Mouse (Mus musculus): Measurements from ENCODE around the gene Gm26620. TPM values are rescaled to one million over a fixed set of nuclear protein-coding genes. Genes with fewer than 3 reads are reported as not detected.

Gene Gm26620
- total RNA-seq, 2 experiments from 2014 or later: 0.45 to 0.58 TPM

GRCm38 (mm10) chr1:170875676-170876075, 9.2 kb upstream of the Gm26620 start:
- TF ChIP-seq CTCF (IDR thresholded peaks at IDR 0.05): no peak
- H3K4me3 ChIP-seq: no peak overlapping the region

GRCm38 (mm10) chr1:170876906-170877305, 8.0 kb upstream of the Gm26620 start:
- TF ChIP-seq CTCF (IDR thresholded peaks at IDR 0.05): no peak
- Histone ChIP-seq H3K27ac (no peak overlapping the region), H3K4me3 (no peak overlapping the region)
- intact Hi-C loops (cut with DNase I): no loop called here
- no peak for DNase-seq (ENCODE audit: extremely low spot score in 1 of 2, low spot score in 2 of 2)

More at GRCm38 (mm10) chr1:170875676-170876075, 9.2 kb upstream of the Gm26620 start:
- DNase-seq (ENCODE audit: extremely low spot score in 1 of 2, low spot score in 2 of 2): no peak
- intact Hi-C loops (cut with DNase I): no loop called here
- no peak overlapping the region for H3K27ac ChIP-seq

DNA sequence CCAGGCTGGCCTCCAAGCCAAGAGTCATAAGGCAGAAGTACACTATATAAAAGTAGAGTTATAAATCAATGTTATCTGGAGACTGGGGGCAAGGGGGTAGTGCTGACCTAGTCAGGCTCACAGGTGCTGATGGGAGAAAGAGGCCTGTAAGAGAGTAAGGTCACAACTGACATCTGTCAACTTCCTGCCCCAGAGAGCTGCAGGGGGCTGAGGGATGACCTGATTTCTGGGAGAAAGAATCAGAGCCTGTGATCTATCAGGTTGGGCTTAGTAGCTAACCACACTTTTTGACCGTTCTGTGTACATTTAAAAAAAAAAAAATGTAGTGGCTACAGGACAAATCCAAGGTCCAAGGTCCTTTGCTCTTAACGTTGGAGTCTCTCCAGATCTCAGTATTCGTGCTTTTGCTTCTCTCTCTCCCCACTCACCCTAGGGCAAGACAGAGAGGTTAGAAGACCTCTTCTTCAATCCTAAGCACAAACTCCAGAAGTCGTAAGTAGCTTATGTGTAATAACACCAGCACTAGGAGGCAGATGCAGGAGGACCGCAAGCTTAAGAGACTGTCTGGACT, 1.9 kb upstream of the Gm26620 start:
- TF ChIP-seq CTCF (IDR thresholded peaks at IDR 0.05): no peak
- H3K27ac ChIP-seq: no peak overlapping the region
- DNase-seq (ENCODE audit: extremely low spot score in 1 of 2, low spot score in 2 of 2): no peak
- H3K4me3 ChIP-seq: no peak overlapping the region
- intact Hi-C loops (cut with DNase I): no loop called here

DNA sequence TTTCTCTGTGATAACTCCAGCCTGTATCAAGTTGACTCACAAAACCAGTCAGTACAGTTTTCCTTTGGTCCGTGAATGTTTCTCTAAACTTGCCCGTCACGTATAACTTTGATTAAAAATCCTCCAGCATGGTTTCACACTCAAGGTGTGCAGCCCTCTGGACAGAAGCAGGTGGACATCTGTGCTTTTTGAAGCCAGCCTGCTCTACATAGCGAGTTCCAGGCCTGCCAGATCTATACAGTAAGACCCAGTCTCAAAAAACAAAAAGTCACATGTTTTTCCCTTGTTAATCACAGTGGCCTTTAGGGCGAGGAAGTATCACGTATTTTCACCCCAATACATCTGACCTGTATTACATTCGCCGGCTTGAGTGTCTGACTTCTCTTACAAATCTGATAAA, 475 bp upstream of the Gm26620 start:
- no peak for DNase-seq (ENCODE audit: extremely low spot score in 1 of 2, low spot score in 2 of 2)
- H3K4me3 ChIP-seq: peak overlapping the region; percentile 98
- no peak overlapping the region for H3K27ac ChIP-seq
- no peak for TF ChIP-seq CTCF (IDR thresholded peaks at IDR 0.05)
- intact Hi-C loops (cut with DNase I): no loop called here

GRCm38 (mm10) chr1:170886044-170886458, 1.2 kb downstream of the Gm26620 start:
- TF ChIP-seq CTCF (IDR thresholded peaks at IDR 0.05): no peak
- Histone ChIP-seq H3K4me3 (no peak overlapping the region), H3K27ac (no peak overlapping the region)
- intact Hi-C loops (cut with DNase I): no loop called here
- no peak for DNase-seq (ENCODE audit: extremely low spot score in 1 of 2, low spot score in 2 of 2)

GRCm38 (mm10) chr1:170889310-170889709, 4.4 kb downstream of the Gm26620 start:
- intact Hi-C loops (cut with DNase I): no loop called here
- no peak for DNase-seq (ENCODE audit: extremely low spot score in 1 of 2, low spot score in 2 of 2)
- TF ChIP-seq CTCF (IDR thresholded peaks at IDR 0.05): no peak

DNA sequence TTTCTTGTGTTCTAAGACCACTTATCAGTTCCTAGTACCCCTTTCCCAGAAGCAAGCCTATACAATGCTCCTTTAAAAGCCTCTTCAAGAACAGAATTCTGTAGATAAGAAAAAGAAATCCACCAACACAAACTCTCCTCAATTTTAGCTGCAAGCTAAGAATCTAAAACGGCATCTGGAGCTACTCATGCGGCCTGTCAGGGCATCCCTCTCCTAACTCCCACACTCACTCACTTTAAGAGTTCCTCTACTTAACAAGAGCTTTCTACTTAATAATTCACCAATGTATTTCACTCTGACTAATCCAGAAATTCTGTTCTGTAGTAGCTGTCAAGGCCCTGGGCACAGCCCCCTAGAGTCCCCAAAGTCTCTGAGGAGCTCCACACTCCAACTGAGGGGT, 6.8 kb downstream of the Gm26620 start:
- Histone ChIP-seq H3K27ac (no peak overlapping the region), H3K4me3 (no peak overlapping the region)
- no peak for TF ChIP-seq CTCF (IDR thresholded peaks at IDR 0.05)
- intact Hi-C loops (cut with DNase I): no loop called here
- DNase-seq (ENCODE audit: extremely low spot score in 1 of 2, low spot score in 2 of 2): no peak

More at GRCm38 (mm10) chr1:170889310-170889709, 4.4 kb downstream of the Gm26620 start:
- no peak overlapping the region for H3K4me3 ChIP-seq
- H3K27ac ChIP-seq: no peak overlapping the region

DNA sequence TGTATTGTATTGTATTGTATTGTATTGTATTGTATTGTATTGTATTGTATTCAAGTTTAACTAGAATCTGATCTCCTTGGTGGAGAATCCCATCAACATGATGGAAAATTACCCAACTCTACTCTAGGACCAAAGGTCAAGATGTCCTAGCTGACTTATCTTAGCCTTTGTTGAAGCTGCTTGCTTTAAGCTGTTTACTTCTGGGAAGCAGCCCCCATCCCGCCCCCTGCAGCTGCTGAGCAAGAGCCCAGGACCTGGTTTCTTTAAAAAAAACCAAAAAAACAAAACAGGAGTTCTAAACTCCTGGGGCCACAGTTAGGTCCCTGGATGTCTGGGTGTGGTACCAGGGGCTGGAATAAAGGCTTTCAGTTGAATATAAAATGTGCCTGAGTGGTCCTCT, 7.4 kb downstream of the Gm26620 start:
- Histone ChIP-seq H3K27ac (no peak overlapping the region), H3K4me3 (no peak overlapping the region)
- TF ChIP-seq CTCF (IDR thresholded peaks at IDR 0.05): no peak
- DNase-seq (ENCODE audit: extremely low spot score in 1 of 2, low spot score in 2 of 2): no peak
- intact Hi-C loops (cut with DNase I): no loop called here

- H3K4me3 ChIP-seq: no peak overlapping the region
- intact Hi-C loops (cut with DNase I): loop anchor here (5.0 kb wide), 1 partner anchor 207 kb away; no protein-coding TSS in a partner anchor
- peak; percentile 82 for TF ChIP-seq CTCF (IDR thresholded peaks at IDR 0.05)
- H3K27ac ChIP-seq: no peak overlapping the region
- no peak for DNase-seq (ENCODE audit: extremely low spot score in 1 of 2, low spot score in 2 of 2)
These were observed 10.0 kb downstream of the Gm26620 start for GRCm38 (mm10) chr1:170894603-170895602.

- TF ChIP-seq CTCF (IDR thresholded peaks at IDR 0.05): no peak
- Histone ChIP-seq H3K27ac (no peak overlapping the region), H3K4me3 (no peak overlapping the region)
- intact Hi-C loops (cut with DNase I): loop anchor here (5.0 kb wide), 1 partner anchor 206 kb away; no protein-coding TSS in a partner anchor
- DNase-seq (ENCODE audit: extremely low spot score in 1 of 2, low spot score in 2 of 2): no peak
These were observed 11.9 kb downstream of the Gm26620 start for GRCm38 (mm10) chr1:170896651-170897281.

- TF ChIP-seq CTCF (IDR thresholded peaks at IDR 0.05): no peak
- no peak overlapping the region for H3K4me3 ChIP-seq
- DNase-seq (ENCODE audit: extremely low spot score in 1 of 2, low spot score in 2 of 2): no peak
- no peak overlapping the region for H3K27ac ChIP-seq
- intact Hi-C loops (cut with DNase I): loop anchor here (5.0 kb wide), 1 partner anchor 204 kb away; no protein-coding TSS in a partner anchor
These were observed 13.7 kb downstream of the Gm26620 start for GRCm38 (mm10) chr1:170898413-170899075.

All from left cerebral cortex, adult 2 months (tissue).